24 mouse cellular contexts compared by ENCODE assay signal in genomic region chr4:135698498-135698897, GRCm38 (mm10). TPM values are rescaled to one million over a fixed set of nuclear protein-coding genes. Genes with fewer than 3 reads are reported as not detected.
DNase-seq lines count a peak whose midpoint lies in the region; ATAC-seq and TF ChIP-seq lines count a peak whose summit lies in the region.
"Had no signal": no experiment of that assay in that cellular context is flagged by ENCODE, and none has a peak within 500 bp of the region (broad histone marks: within the 10 kb centered on the region; RNA-seq: fewer than 3 reads in every experiment).

No protein-coding gene starts in this region.

- H3K4me3 ChIP-seq in heart, embryonic 13.5 days = peak overlapping the region; percentile 24; the same call in 1 of the 2 replicates
- H3K4me3 ChIP-seq in heart, embryonic 11.5 days (ENCODE audit: low read depth, low read length) = no peak overlapping the region
- H3K4me3 ChIP-seq in midbrain, embryonic 13.5 days (replicated peaks) = 0 out of 2 replicates have a peak overlapping the region, but pooled peaks have one; percentile 11
- no peak overlapping the region for H3K4me3 ChIP-seq in midbrain, embryonic 11.5 days (ENCODE audit: low read depth, low read length)
- H3K4me3 ChIP-seq in ES-E14 (ENCODE audit: insufficient read depth in 1 of 2, low read depth in 1 of 2, low read length in 2 of 2, poor library complexity in 1 of 2, severe bottlenecking in 1 of 2) = peak overlapping the region; percentile 61 to 70
- 0 out of 2 replicates have a peak overlapping the region, but pooled peaks have one; percentile 4 for H3K4me3 ChIP-seq in limb, embryonic 14.5 days (replicated peaks; ENCODE audit: low read length)
- H3K4me3 ChIP-seq: embryonic facial prominence, embryonic 12.5 days had no signal

- no peaks in the 10 kb centered on the region for H3K9me3 ChIP-seq in heart, embryonic 13.5 days
- no peaks in the 10 kb centered on the region for H3K9me3 ChIP-seq in heart, embryonic 11.5 days (replicated peaks; ENCODE audit: control insufficient read depth, low read length)
- H3K9me3 ChIP-seq in midbrain, embryonic 13.5 days = no peaks in the 10 kb centered on the region
- no peaks in the 10 kb centered on the region for H3K9me3 ChIP-seq in midbrain, embryonic 11.5 days (ENCODE audit: control insufficient read depth, low read length)
- no peaks in the 10 kb centered on the region for H3K9me3 ChIP-seq in ES-E14 (ENCODE audit: control insufficient read depth, insufficient read depth, low read depth, low read length)
- H3K9me3 ChIP-seq in limb, embryonic 14.5 days (ENCODE audit: control insufficient read depth, low read length) = no peaks in the 10 kb centered on the region
- H3K9me3 ChIP-seq: embryonic facial prominence, embryonic 12.5 days had no signal

- no peak for DNase-seq in midbrain, embryonic 11.5 days (ENCODE audit: low spot score, missing footprints)
- DNase-seq in ES-E14 (ENCODE audit: low read depth, low spot score) = peak; percentile 74
- DNase-seq in limb, embryonic 14.5 days (ENCODE audit: low spot score) = no peak
- DNase-seq in layer of hippocampus, postnatal 10 days (ENCODE audit: low spot score in 2 of 2) = no peak
- DNase-seq in adrenal gland, adult 2 months = no peak
- DNase-seq: adrenal gland, adult 8-10 months; cerebellum, adult 18-20 months; gastrocnemius, postnatal 10 days; kidney, adult 2 months; kidney, postnatal 14 days; lung, adult 2 months; right cerebral cortex, postnatal 14 days; thymus, postnatal 4 days had no signal

- in situ Hi-C loops in ES-E14 (cut with MboI; ENCODE audit: low sequenced_read_pairs in 2 of 2, unreplicated experiment in 2 of 2) = no loop called here

- no peak overlapping the region for H3K9ac ChIP-seq in heart, embryonic 13.5 days
- no peak overlapping the region for H3K9ac ChIP-seq in heart, embryonic 11.5 days (ENCODE audit: low read depth, low read length)
- H3K9ac ChIP-seq in midbrain, embryonic 13.5 days (replicated peaks) = no peak overlapping the region
- no peak overlapping the region for H3K9ac ChIP-seq in midbrain, embryonic 11.5 days (ENCODE audit: low read length)
- peak overlapping the region; percentile 32; the same call in 1 of the 2 replicates for H3K9ac ChIP-seq in ES-E14 (ENCODE audit: insufficient read depth, low read depth, low read length, poor library complexity, severe bottlenecking)
- H3K9ac ChIP-seq in limb, embryonic 14.5 days (ENCODE audit: low read depth, low read length, severe bottlenecking) = no peak overlapping the region
- H3K9ac ChIP-seq: embryonic facial prominence, embryonic 12.5 days had no signal

- H3K27me3 ChIP-seq in heart, embryonic 13.5 days (replicated peaks) = peaks cover 10% of the 10 kb centered on the region
- H3K27me3 ChIP-seq in heart, embryonic 11.5 days (ENCODE audit: control insufficient read depth, insufficient read depth, low read length) = no peaks in the 10 kb centered on the region
- no peaks in the 10 kb centered on the region for H3K27me3 ChIP-seq in midbrain, embryonic 13.5 days
- no peaks in the 10 kb centered on the region for H3K27me3 ChIP-seq in midbrain, embryonic 11.5 days (ENCODE audit: control insufficient read depth, insufficient read depth, low read length)
- H3K27me3 ChIP-seq in limb, embryonic 14.5 days (ENCODE audit: control insufficient read depth, insufficient read depth, low read length) = no peaks in the 10 kb centered on the region
- H3K27me3 ChIP-seq: embryonic facial prominence, embryonic 12.5 days had no signal

- H3K4me1 ChIP-seq in heart, embryonic 13.5 days = no peaks in the 10 kb centered on the region; the same call in 1 of the 2 replicates
- no peaks in the 10 kb centered on the region for H3K4me1 ChIP-seq in heart, embryonic 11.5 days (ENCODE audit: control insufficient read depth, insufficient read depth, low read length)
- no peaks in the 10 kb centered on the region for H3K4me1 ChIP-seq in midbrain, embryonic 13.5 days (replicated peaks)
- no peaks in the 10 kb centered on the region for H3K4me1 ChIP-seq in midbrain, embryonic 11.5 days (ENCODE audit: control insufficient read depth, insufficient read depth, low read length)
- H3K4me1 ChIP-seq in ES-E14 (ENCODE audit: control insufficient read depth in 2 of 2, insufficient read depth in 2 of 2, low read length in 2 of 2, poor library complexity in 1 of 2) = peaks cover 0 to 2% of the 10 kb centered on the region in 2 experiments; a peak in 1 of 4 replicates
- no peaks in the 10 kb centered on the region for H3K4me1 ChIP-seq in limb, embryonic 14.5 days (ENCODE audit: control insufficient read depth, insufficient read depth, low read length)

- H3K27ac ChIP-seq in heart, embryonic 13.5 days (replicated peaks) = no peak overlapping the region
- no peak overlapping the region for H3K27ac ChIP-seq in heart, embryonic 11.5 days (ENCODE audit: low read depth, low read length)
- no peak overlapping the region for H3K27ac ChIP-seq in midbrain, embryonic 13.5 days
- no peak overlapping the region for H3K27ac ChIP-seq in midbrain, embryonic 11.5 days (ENCODE audit: low read depth, low read length)
- H3K27ac ChIP-seq in ES-E14 (ENCODE audit: insufficient read depth, low read depth, low read length, poor library complexity, severe bottlenecking) = no peak overlapping the region
- H3K27ac ChIP-seq in limb, embryonic 14.5 days (replicated peaks; ENCODE audit: low read depth, low read length) = no peak overlapping the region
- H3K27ac ChIP-seq: embryonic facial prominence, embryonic 12.5 days; macrophage had no signal

- 78% methylated on average over 7 of the region's 7 CpGs for WGBS in heart, embryonic 13.5 days
- WGBS in heart, embryonic 11.5 days (ENCODE audit: insufficient replicate concordance) = 71% methylated on average over 7 of the region's 7 CpGs
- WGBS in midbrain, embryonic 13.5 days = 86% methylated on average over 7 of the region's 7 CpGs
- 72% methylated on average over 7 of the region's 7 CpGs for WGBS in midbrain, embryonic 11.5 days
- 84% methylated on average over 7 of the region's 7 CpGs for WGBS in limb, embryonic 14.5 days

- no peak for TF ChIP-seq POLR2A in limb, embryonic 14.5 days (IDR thresholded peaks at IDR 0.05; ENCODE audit: borderline replicate concordance, extremely low read depth, insufficient read depth, insufficient read length)

- peak overlapping the region; percentile 51 for H3K4me2 ChIP-seq in heart, embryonic 13.5 days
- H3K4me2 ChIP-seq in heart, embryonic 11.5 days = no peak overlapping the region
- peak overlapping the region; percentile 23; the same call in 1 of the 2 replicates for H3K4me2 ChIP-seq in midbrain, embryonic 13.5 days (replicated peaks)
- no peak overlapping the region for H3K4me2 ChIP-seq in midbrain, embryonic 11.5 days
- H3K4me2 ChIP-seq in limb, embryonic 14.5 days (replicated peaks; ENCODE audit: low read depth, low read length, severe bottlenecking) = no peak overlapping the region; the same call in 1 of the 2 replicates
- H3K4me2 ChIP-seq: embryonic facial prominence, embryonic 12.5 days; liver, embryonic 11.5 days had no signal

- no peaks in the 10 kb centered on the region for H3K36me3 ChIP-seq in heart, embryonic 13.5 days
- H3K36me3 ChIP-seq in heart, embryonic 11.5 days (ENCODE audit: control insufficient read depth, insufficient read depth, low read length) = no peaks in the 10 kb centered on the region
- H3K36me3 ChIP-seq in midbrain, embryonic 13.5 days = no peaks in the 10 kb centered on the region
- H3K36me3 ChIP-seq in midbrain, embryonic 11.5 days (ENCODE audit: control insufficient read depth, insufficient read depth, low read length) = no peaks in the 10 kb centered on the region
- H3K36me3 ChIP-seq in ES-E14 (ENCODE audit: control insufficient read depth, insufficient read depth, low read length, poor library complexity, severe bottlenecking) = 0 out of 2 replicates have a peak, but pooled peaks cover 2% of the 10 kb centered on the region
- no peaks in the 10 kb centered on the region for H3K36me3 ChIP-seq in limb, embryonic 14.5 days (ENCODE audit: control insufficient read depth, insufficient read depth, low read length)
- H3K36me3 ChIP-seq: embryonic facial prominence, embryonic 12.5 days had no signal

- no peak for ATAC-seq in heart, embryonic 13.5 days (ENCODE audit: extremely low read depth, insufficient number of reproducible peaks, low FRiP score, low TSS enrichment)
- ATAC-seq in heart, embryonic 11.5 days (replicated peaks; ENCODE audit: insufficient number of reproducible peaks, low FRiP score, low TSS enrichment) = no peak
- ATAC-seq in midbrain, embryonic 13.5 days = no peak
- ATAC-seq in midbrain, embryonic 11.5 days (ENCODE audit: low FRiP score) = no peak
- no peak for ATAC-seq in limb, embryonic 14.5 days (ENCODE audit: low FRiP score, low read depth)

TF ChIP-seq in ES-E14, 5 proteins besides CTCF, POLR2A, EP300 and RAD21:
- TF ChIP-seq CHD2 (IDR thresholded peaks at IDR 0.05; ENCODE audit: low read depth, low read length) (peak; percentile 89), MAFK (IDR thresholded peaks at IDR 0.05; ENCODE audit: insufficient read depth, low read depth, low read length) (no peak)

RNA-seq across cellular contexts. Expression of gene Ifnlr1, which starts 12.4 kb away (rescaled TPM):
- 0.36 and 0.68 TPM in 2 replicates for polyA plus RNA-seq in heart, embryonic 13.5 days (2015; fragmentation: Nextera tagmentation; extraction: Ambion mirVana)
- polyA plus RNA-seq in heart, embryonic 11.5 days (2014; fragmentation: Nextera tagmentation; extraction: Ambion mirVana) = 0.17 and 0.20 TPM in 2 replicates
- polyA plus RNA-seq in midbrain, embryonic 13.5 days (2015; fragmentation: Nextera tagmentation; extraction: Ambion mirVana) = 0.10 and 0.16 TPM in 2 replicates
- 0.08 and 0.12 TPM in 2 replicates for polyA plus RNA-seq in midbrain, embryonic 11.5 days (2014; fragmentation: Nextera tagmentation; extraction: Ambion mirVana)
- total RNA-seq in ES-E14 (2012; rRNA removed) = 3.3 and 6.2 TPM in 2 replicates
- polyA plus RNA-seq in limb, embryonic 14.5 days (2012; rRNA removed) = 3.1 and 3.4 TPM in 2 replicates
- 1.1 and 2.0 TPM in 2 replicates for polyA plus RNA-seq in limb, embryonic 14.5 days (2014; fragmentation: Nextera tagmentation; extraction: Ambion mirVana)
- under 1 TPM; 0.41 to 0.42 TPM for total RNA-seq in layer of hippocampus, postnatal 10 days (2021)
- under 1 TPM in 1 of 2 experiments, not detected in 1; 0.45 TPM for total RNA-seq in adrenal gland, adult 2 months (2021)
- 0.04 and 0.08 TPM in 2 replicates for polyA plus RNA-seq in adrenal gland, adult 2 months (2012; rRNA removed)
- total RNA-seq: common myeloid progenitor, adult 5-6 weeks; MEL had no signal
- polyA plus RNA-seq: C2C12 had no signal

RNA-seq across cellular contexts. Expression of gene Il22ra1, which starts 29.5 kb away (rescaled TPM):
- polyA plus RNA-seq in heart, embryonic 13.5 days (2015; fragmentation: Nextera tagmentation; extraction: Ambion mirVana) = not detected in 2 replicates
- not detected in 2 replicates for polyA plus RNA-seq in heart, embryonic 11.5 days (2014; fragmentation: Nextera tagmentation; extraction: Ambion mirVana)
- polyA plus RNA-seq in midbrain, embryonic 13.5 days (2015; fragmentation: Nextera tagmentation; extraction: Ambion mirVana) = not detected in 2 replicates
- polyA plus RNA-seq in midbrain, embryonic 11.5 days (2014; fragmentation: Nextera tagmentation; extraction: Ambion mirVana) = not detected in 2 replicates
- total RNA-seq in ES-E14 (2012; rRNA removed) = 0.36 and 0.37 TPM in 2 replicates
- polyA plus RNA-seq in limb, embryonic 14.5 days (2012; rRNA removed) = 1.2 and 1.6 TPM in 2 replicates
- 0.79 and 1.2 TPM in 2 replicates for polyA plus RNA-seq in limb, embryonic 14.5 days (2014; fragmentation: Nextera tagmentation; extraction: Ambion mirVana)
- total RNA-seq in layer of hippocampus, postnatal 10 days (2021) = under 1 TPM; 0.13 to 0.18 TPM
- under 1 TPM; 0.43 to 0.59 TPM for total RNA-seq in adrenal gland, adult 2 months (2021)
- 1.2 and 1.4 TPM in 2 replicates for polyA plus RNA-seq in adrenal gland, adult 2 months (2012; rRNA removed)
- total RNA-seq: common myeloid progenitor, adult 5-6 weeks; MEL had no signal
- polyA plus RNA-seq: embryonic facial prominence, embryonic 12.5 days; macrophage; midbrain, postnatal 0 days; neural tube, embryonic 11.5 days had no signal

Comparison
In these comparisons a context has a peak if more than half of its experiments do, and no peak if none do; other contexts are left out.
1. H3K4me2 ChIP-seq: peak in heart, embryonic 13.5 days (single experiment) and midbrain, embryonic 13.5 days (single experiment); none in heart, embryonic 11.5 days (single experiment), midbrain, embryonic 11.5 days (single experiment) and limb, embryonic 14.5 days (single experiment).
2. H3K4me3 ChIP-seq: peak in heart, embryonic 13.5 days (single experiment), midbrain, embryonic 13.5 days (single experiment), ES-E14 (2 of 2) and limb, embryonic 14.5 days (single experiment); none in heart, embryonic 11.5 days (single experiment) and midbrain, embryonic 11.5 days (single experiment).